Mouse (Mus musculus) midbrain, embryonic 13.5 days (tissue): ENCODE measurements around the gene Farsa. TPM values are rescaled to one million over a fixed set of nuclear protein-coding genes. Genes with fewer than 3 reads are reported as not detected.

Experiments
- ATAC-seq: fragments of 200-750 bp; cut with Nextera tagmentation; 2 replicates; pipeline ENCODE4 v1.8.0; 2017; ENCODE audit warnings: mild to moderate bottlenecking, moderate TSS enrichment, moderate library complexity
- H3K27ac ChIP-seq: fragments of 300-500 bp; sonication (generic); 2 replicates; pipeline ENCODE4 v1.5.1; 2015; ENCODE audit warnings: inconsistent platforms, mild to moderate bottlenecking, moderate library complexity
- H3K27me3 ChIP-seq: fragments of 300-500 bp; sonication (generic); 2 replicates; pipeline ENCODE4 v1.6.1; 2015; ENCODE audit warnings: mild to moderate bottlenecking, inconsistent platforms
- H3K36me3 ChIP-seq: fragments of 300-500 bp; sonication (generic); 2 replicates; pipeline ENCODE4 v1.6.1; 2015; ENCODE audit warnings: mild to moderate bottlenecking, inconsistent platforms
- H3K4me1 ChIP-seq: fragments of 300-500 bp; sonication (generic); replicated peaks from 2 replicates; pipeline ENCODE4 v1.6.1; 2015; ENCODE audit warnings: inconsistent platforms
- H3K4me2 ChIP-seq: fragments of 300-500 bp; sonication (generic); replicated peaks from 2 replicates; pipeline ENCODE4 v1.6.1; 2015; ENCODE audit warnings: moderate library complexity, mild to moderate bottlenecking, inconsistent platforms
- H3K4me3 ChIP-seq: fragments of 300-500 bp; sonication (generic); replicated peaks from 2 replicates; pipeline ENCODE4 v1.5.1; 2015; ENCODE audit warnings: mild to moderate bottlenecking, inconsistent platforms
- H3K9ac ChIP-seq: fragments of 300-500 bp; sonication (generic); replicated peaks from 2 replicates; pipeline ENCODE4 v1.6.1; 2015; ENCODE audit warnings: mild to moderate bottlenecking, inconsistent platforms
- H3K9me3 ChIP-seq: fragments of 300-500 bp; sonication (generic); 2 replicates; pipeline ENCODE4 v1.6.1; 2016; ENCODE audit warnings: mild to moderate bottlenecking, inconsistent platforms
- WGBS: fragments of 180-500 bp; shearing (Covaris S2); methylation state at CpG from one replicate; pipeline ENCODE4 v1.1.7; 2015; 5-methylcytosine and 5-hydroxymethylcytosine counted together
- polyA plus RNA-seq: library from polyadenylated mRNA; unstranded; fragments of >200 nt; fragmentation: Nextera tagmentation; extraction: Ambion mirVana; gene quantifications from 2 replicates; pipeline ENCODE4 v1.2.1, GENCODE M21; 2015

Farsa gene
- polyA plus RNA-seq, 1 experiment from 2014 or later = 122 TPM

DNA sequence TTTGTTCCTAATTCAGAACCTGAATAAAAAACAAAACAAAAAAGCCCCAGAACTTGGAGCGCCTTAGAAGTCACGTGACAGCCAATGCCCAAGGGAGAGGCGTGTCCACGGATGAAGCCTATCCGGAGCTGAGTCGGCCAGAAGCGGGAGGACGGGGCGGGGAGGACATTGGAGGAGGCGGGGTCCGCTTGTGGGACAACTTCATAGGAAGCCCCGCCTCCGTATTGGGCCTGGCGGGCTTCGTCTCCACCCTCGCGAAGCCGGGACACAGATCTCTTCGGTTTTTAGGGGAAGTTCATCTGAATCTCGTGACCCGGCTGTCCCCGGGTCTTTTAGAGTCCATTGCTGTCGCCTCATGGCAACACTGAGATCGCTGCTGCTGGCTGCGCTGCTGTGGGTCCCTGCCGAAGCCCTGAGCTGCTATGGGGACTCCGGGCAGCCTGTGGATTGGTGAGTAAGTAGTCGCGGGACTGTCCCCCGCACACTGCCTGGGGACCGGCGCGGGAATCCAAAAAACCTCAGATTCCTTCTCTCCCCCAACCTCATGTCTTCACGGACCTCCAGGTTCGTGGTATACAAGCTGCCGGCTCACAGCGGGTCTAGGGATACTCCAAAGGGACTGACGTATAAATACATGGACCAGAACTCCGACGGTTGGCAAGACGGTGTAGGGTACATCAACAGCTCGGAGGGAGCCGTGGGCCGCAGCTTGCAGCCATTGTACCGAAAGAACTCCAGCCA, 51.8 kb downstream of the Farsa start, which contains the start of gene Dnase2a:
TSS of gene Dnase2a (plus strand) at position 140 of the 741 bp plus-strand sequence.
- Histone ChIP-seq H3K4me2 (peak within 1 kb of the TSS; percentile 56), H3K9me3 (no peaks in the 10 kb centered on the region), H3K9ac (peak within 1 kb of the TSS; percentile 48), H3K27ac (no peak within 1 kb of the TSS), H3K36me3 (peaks cover 37% of the 10 kb centered on the region), H3K4me1 (peaks cover 25% of the 10 kb centered on the region), H3K4me3 (peak within 1 kb of the TSS; percentile 37), H3K27me3 (peaks cover 60% of the 10 kb centered on the region)
- under 1% methylated on average over 45 of the region's 45 CpGs for WGBS
- peak; percentile 80 for ATAC-seq

DNA sequence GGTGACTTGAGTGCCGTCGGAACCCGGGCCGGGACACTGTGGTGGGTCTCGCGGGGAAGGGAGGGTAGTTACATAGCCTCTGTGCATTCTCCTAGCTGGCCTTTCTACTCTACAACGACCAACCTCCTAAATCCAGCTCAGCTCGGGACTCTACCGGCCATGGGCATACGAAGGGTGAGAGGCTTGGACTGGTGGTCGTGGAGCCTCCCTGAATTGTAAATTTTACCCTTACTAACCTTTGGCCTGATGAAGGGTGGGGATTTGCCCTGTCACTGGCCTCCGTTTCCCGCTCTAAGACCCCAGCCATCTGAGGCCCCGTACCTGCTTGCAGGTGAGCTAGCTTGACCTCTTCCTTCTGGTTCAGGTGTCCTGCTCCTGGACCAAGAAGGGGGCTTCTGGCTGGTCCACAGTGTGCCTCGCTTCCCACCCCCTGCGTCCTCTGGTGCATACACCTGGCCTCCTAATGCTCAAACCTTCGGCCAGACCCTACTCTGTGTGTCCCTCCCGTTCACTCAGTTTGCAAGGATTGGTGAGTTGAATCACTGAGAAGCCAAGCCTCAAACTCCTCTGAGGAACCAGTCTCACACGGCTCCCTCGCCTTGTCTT, 52.5 kb downstream of the Farsa start:
- WGBS = 53% methylated on average over 20 of the region's 20 CpGs
- H3K4me2 ChIP-seq = peak overlapping the region; percentile 56
- ATAC-seq = no peak

DNA sequence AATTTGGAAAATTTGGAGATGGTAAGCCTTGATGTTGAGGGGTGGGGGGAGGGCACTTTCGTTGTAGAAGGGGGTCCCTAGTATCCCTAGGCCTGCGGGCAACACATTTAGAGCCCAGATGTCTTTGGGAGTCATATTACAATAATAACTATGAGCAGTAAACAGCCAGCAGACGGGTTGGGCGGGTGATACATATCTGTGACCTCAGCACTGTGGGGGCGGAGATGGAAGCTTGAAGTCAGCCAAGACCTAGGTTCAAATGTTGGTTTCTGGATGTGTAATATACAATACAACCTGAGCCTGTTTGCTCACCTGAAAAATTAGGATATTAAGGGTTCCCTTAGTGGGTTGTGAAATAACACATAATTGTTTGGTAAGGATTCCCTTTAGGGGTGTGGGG, 53.2 kb downstream of the Farsa start:
- H3K9ac ChIP-seq = no peak overlapping the region
- ATAC-seq = no peak
- peaks cover 24% of the 10 kb centered on the region for H3K4me1 ChIP-seq
- 92% methylated on average over 5 of the region's 5 CpGs for WGBS
- H3K4me3 ChIP-seq = no peak overlapping the region
- H3K36me3 ChIP-seq = peaks cover 48% of the 10 kb centered on the region
- H3K27ac ChIP-seq = no peak overlapping the region
- peaks cover 65% of the 10 kb centered on the region for H3K27me3 ChIP-seq
- no peak overlapping the region for H3K4me2 ChIP-seq
- no peaks in the 10 kb centered on the region for H3K9me3 ChIP-seq

More for the DNA sequence above, 52.5 kb downstream of the Farsa start:
- Histone ChIP-seq H3K27ac (no peak overlapping the region), H3K36me3 (peaks cover 41% of the 10 kb centered on the region), H3K27me3 (peaks cover 65% of the 10 kb centered on the region), H3K4me1 (peaks cover 24% of the 10 kb centered on the region), H3K4me3 (peak overlapping the region; percentile 37), H3K9ac (peak overlapping the region; percentile 48; the same call in 1 of the 2 replicates), H3K9me3 (no peaks in the 10 kb centered on the region)

DNA sequence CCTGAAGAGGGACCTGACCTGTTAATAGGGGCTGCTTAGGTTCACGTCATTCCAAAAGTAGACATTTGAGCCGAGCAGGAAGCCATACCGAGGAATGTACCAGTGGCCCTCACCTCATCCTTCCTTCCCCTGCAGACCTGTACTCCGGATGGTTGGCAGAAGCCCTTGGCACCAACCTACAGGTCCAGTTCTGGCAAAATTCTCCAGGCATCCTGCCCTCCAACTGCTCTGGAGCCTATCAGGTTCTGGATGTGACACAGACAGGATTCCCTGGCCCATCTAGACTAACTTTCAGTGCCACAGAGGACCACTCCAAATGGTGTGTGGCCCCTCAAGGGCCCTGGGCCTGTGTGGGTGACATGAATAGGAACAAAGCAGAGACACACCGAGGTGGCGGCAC, 53.8 kb downstream of the Farsa start:
- Histone ChIP-seq H3K9me3 (no peaks in the 10 kb centered on the region), H3K9ac (no peak overlapping the region), H3K27ac (no peak overlapping the region), H3K4me3 (no peak overlapping the region), H3K4me1 (peaks cover 24% of the 10 kb centered on the region), H3K4me2 (no peak overlapping the region), H3K36me3 (peaks cover 54% of the 10 kb centered on the region), H3K27me3 (peaks cover 66% of the 10 kb centered on the region)
- no peak for ATAC-seq
- WGBS = 91% methylated on average over 6 of the region's 6 CpGs

DNA sequence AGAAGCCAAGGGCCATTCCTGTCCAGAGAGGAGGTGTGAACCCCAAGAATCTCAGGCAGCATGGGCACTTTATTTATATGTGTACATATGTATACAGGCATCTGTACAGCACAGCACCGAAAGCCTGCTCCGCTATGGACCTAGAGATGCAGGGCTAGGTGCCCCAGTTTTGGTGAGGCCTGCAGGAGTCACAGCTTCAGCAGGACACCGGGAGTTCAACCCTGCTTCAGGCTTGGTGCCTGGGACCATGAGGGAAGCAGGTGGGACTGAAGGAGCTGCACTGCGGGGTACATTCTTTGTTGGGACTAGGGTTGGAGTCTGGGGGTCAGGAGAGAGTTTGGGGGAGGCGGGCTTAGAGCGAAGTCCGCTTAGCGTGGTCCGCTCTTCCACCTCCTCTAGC, 55.1 kb downstream of the Farsa start:
- ATAC-seq = no peak
- peaks cover 77% of the 10 kb centered on the region for H3K27me3 ChIP-seq
- H3K4me2 ChIP-seq = no peak overlapping the region
- H3K36me3 ChIP-seq = peaks cover 67% of the 10 kb centered on the region
- no peaks in the 10 kb centered on the region for H3K9me3 ChIP-seq
- peaks cover 24% of the 10 kb centered on the region for H3K4me1 ChIP-seq
- 83% methylated on average over 9 of the region's 9 CpGs for WGBS
- no peak overlapping the region for H3K27ac ChIP-seq
- no peak overlapping the region for H3K9ac ChIP-seq
- no peak overlapping the region for H3K4me3 ChIP-seq

DNA sequence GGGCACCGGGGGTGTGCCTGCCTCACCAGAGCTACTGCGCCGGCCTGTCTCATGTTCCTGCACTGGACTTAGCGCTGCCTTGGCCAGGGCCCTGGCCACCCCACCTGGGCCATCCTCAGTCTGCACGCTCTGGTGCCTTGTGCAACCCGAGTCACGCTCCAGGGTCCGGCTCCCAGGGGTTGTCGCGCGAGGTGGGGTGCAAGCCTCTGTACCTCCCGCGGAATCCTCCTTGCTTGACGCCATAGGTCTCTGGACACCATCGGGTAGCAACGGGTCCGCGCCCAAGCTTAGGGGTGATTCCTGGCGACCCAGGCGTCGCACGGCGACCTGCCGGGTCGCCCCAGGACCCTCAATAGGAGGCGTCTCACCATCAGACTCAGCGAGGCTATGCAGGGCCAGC, 55.6 kb downstream of the Farsa start:
- Histone ChIP-seq H3K9ac (0 out of 2 replicates have a peak overlapping the region, but pooled peaks have one; percentile 44), H3K4me1 (peaks cover 24% of the 10 kb centered on the region), H3K27ac (no peak overlapping the region), H3K36me3 (peaks cover 72% of the 10 kb centered on the region), H3K9me3 (no peaks in the 10 kb centered on the region), H3K4me3 (no peak overlapping the region), H3K4me2 (peak overlapping the region; percentile 45; the same call in 1 of the 2 replicates), H3K27me3 (peaks cover 80% of the 10 kb centered on the region)
- WGBS = 23% methylated on average over 27 of the region's 27 CpGs
- no peak for ATAC-seq

DNA sequence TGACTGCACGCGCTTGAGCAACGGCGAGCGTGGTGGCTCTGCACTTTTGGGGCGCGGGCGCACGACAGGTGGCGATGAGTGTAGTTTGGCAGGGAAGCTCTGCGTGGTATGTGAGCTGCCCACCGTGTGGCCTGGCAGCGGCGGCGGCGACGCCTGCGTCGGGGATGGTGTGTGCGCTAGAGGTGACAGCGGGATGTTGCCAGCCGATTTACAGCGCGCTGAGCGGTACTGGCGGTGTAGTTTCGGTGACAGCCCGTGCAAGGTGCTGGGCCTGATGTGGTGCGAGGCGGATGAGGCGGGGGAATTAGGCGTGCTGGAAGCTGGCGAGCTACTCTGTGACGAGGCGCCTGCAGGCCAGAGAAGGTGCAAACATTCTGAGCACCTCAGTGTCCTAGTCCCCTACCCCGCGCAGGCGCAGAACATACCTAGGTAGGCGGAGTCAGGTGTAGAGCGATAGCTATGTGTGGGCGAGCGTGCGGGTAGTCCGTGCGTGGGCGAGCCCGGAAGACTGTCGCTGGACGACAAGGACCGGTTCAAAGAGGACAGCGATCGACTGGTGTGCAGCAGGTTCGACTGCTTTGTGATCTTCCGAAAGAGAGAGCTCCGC, 56.2 kb downstream of the Farsa start:
- H3K4me2 ChIP-seq = peak overlapping the region; percentile 45
- peak overlapping the region; percentile 44; the same call in 1 of the 2 replicates for H3K9ac ChIP-seq
- H3K36me3 ChIP-seq = peaks cover 78% of the 10 kb centered on the region
- no peak for ATAC-seq
- H3K9me3 ChIP-seq = no peaks in the 10 kb centered on the region
- peaks cover 86% of the 10 kb centered on the region for H3K27me3 ChIP-seq
- WGBS = 3% methylated on average over 55 of the region's 55 CpGs
- H3K4me3 ChIP-seq = peak overlapping the region; percentile 27
- peaks cover 24% of the 10 kb centered on the region for H3K4me1 ChIP-seq
- H3K27ac ChIP-seq = no peak overlapping the region

DNA sequence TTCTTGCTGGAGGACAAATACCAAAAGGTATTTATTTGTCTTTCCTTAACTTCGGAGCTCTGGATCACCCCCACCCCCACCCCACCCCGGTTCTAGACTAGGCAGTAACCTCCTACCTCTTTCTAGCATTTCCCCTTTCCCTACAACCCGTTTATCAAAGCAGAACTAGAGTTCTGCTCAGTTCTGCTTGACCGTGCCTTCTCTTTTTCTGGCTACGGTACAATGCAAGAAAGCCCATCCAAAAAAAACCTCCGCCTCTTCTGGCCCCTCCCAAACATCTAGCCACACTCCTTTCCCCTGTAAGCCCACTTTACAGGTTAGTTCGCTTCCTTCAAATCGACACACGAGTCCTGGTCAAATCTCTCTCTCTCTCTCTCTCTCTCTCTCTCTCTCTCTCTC, 56.7 kb downstream of the Farsa start:
- ATAC-seq = no peak
- peaks cover 91% of the 10 kb centered on the region for H3K27me3 ChIP-seq

DNA sequence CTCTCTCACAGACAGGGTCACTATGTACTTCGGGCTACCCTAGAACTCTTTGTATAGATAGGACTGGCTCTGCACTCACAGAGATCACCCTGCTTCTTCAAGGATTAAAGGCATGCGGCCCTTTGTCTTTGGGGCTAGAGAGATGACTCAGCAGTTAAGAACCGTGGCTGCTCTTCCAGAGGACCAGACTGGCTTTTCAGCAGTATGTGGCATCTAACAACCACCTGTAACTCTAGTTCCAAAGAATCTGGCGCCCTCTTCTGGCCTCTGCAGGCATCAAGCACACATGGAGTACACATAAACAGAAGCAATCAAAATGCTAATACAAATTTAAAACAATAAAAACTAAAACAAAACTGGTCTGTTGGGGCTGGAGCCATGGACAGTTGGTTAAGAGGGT, 57.2 kb downstream of the Farsa start:
- Histone ChIP-seq H3K4me3 (no peak overlapping the region), H3K27ac (no peak overlapping the region), H3K9me3 (no peaks in the 10 kb centered on the region), H3K9ac (no peak overlapping the region), H3K4me2 (no peak overlapping the region), H3K27me3 (peaks cover 95% of the 10 kb centered on the region), H3K4me1 (peaks cover 17% of the 10 kb centered on the region), H3K36me3 (peaks cover 88% of the 10 kb centered on the region)
- no peak for ATAC-seq
- WGBS = 35% methylated on average over 4 of the region's 4 CpGs

More for the DNA sequence above, 56.7 kb downstream of the Farsa start:
- Histone ChIP-seq H3K4me1 (peaks cover 22% of the 10 kb centered on the region), H3K4me3 (peak overlapping the region; percentile 27), H3K9ac (peak overlapping the region; percentile 44; the same call in 1 of the 2 replicates), H3K36me3 (peaks cover 83% of the 10 kb centered on the region), H3K27ac (no peak overlapping the region), H3K9me3 (no peaks in the 10 kb centered on the region), H3K4me2 (peak overlapping the region; percentile 45)
- 21% methylated on average over 9 of the region's 9 CpGs for WGBS

DNA sequence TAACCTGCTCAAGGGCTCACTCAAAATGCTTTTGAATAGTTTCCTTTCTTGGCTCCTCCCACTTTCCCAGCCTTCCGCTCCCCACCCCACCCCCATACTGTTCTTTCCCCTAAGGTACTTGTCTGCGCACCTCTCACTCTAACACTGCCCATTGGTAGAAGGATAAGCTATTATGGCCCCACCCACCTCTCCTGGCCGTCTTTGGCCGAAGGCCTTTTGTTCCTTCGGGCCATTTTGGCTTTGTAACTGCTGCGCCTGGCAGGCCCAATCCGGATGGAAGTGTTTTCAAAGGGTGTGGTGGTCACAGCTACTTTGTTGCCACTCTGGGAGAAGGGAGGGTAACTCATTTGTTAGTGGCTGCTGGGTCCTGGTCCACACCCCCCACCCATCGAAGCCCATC, 58.5 kb downstream of the Farsa start:
- Histone ChIP-seq H3K4me2 (no peak overlapping the region), H3K9me3 (no peaks in the 10 kb centered on the region), H3K27ac (no peak overlapping the region), H3K4me3 (no peak overlapping the region), H3K9ac (no peak overlapping the region), H3K36me3 (peaks cover 95% of the 10 kb centered on the region), H3K4me1 (peaks cover 11% of the 10 kb centered on the region), H3K27me3 (peaks cover 91% of the 10 kb centered on the region)
- no peak for ATAC-seq
- WGBS = 91% methylated on average over 8 of the region's 8 CpGs

DNA sequence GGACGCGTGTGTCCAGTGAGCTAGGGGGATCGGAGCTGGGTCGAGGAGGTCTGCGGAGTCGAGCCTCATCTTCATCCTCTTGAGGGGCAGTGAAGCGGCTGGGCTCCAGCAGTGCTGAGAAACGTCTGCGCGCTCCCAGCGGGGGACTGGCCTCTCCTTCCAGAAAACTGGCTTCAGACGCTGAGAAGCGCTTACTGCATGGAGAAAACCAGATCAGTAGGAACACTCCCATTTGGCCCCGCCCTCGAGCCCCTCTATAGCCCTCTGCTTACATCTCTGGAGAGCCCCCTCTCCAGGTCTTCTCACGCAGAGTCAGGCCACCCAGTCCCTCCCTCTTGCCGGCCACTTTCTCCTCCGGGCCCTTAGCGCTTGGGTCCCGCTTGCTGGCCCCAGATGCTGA, 61.0 kb downstream of the Farsa start:
- peaks cover 8% of the 10 kb centered on the region for H3K4me1 ChIP-seq
- WGBS = 25% methylated on average over 20 of the region's 20 CpGs

DNA sequence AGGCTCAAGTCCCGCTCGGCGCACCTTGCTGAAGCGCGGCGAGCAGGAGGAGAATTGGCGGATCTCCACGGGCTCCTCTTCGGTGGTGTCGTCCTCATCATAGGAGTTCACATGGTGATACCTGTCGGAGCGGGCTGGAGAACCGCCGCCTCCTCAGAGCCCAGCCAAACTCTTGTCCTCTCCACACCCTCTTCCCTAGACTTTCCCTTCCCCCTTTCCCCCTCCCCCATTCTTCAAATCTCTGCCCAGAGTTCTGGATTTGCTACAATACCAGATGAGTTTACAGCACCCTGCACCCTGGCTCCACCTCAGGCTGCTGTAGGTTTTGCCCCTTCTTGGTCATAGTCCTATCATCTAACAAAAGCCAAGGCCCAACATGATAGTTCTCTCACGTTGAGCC, 61.9 kb downstream of the Farsa start:
- Histone ChIP-seq H3K4me1 (no peaks in the 10 kb centered on the region; the same call in 1 of the 2 replicates), H3K4me2 (no peak overlapping the region), H3K4me3 (no peak overlapping the region), H3K27ac (no peak overlapping the region), H3K36me3 (peaks cover 95% of the 10 kb centered on the region), H3K9me3 (no peaks in the 10 kb centered on the region), H3K9ac (no peak overlapping the region), H3K27me3 (peaks cover 70% of the 10 kb centered on the region)
- WGBS = 91% methylated on average over 15 of the region's 15 CpGs
- no peak for ATAC-seq

More for the DNA sequence above, 61.0 kb downstream of the Farsa start:
- Histone ChIP-seq H3K27ac (no peak overlapping the region), H3K9ac (no peak overlapping the region), H3K27me3 (peaks cover 78% of the 10 kb centered on the region), H3K4me2 (no peak overlapping the region), H3K4me3 (no peak overlapping the region), H3K9me3 (no peaks in the 10 kb centered on the region), H3K36me3 (peaks cover 95% of the 10 kb centered on the region)
- ATAC-seq = no peak
